Mouse (Mus musculus): ENCODE measurements around the gene Vmn1r49. TPM values are rescaled to one million over a fixed set of nuclear protein-coding genes. Genes with fewer than 3 reads are reported as not detected.
"Not testable (repeated sequence)": the region's sequence is repeated elsewhere in the genome, so short reads cannot be mapped to it uniquely, and the experiment has no call there.

Vmn1r49 gene
- not detected in 2 replicates for total RNA-seq (2021)
- long read RNA-seq = 0 reads

- DNase-seq = no peak
Measured at GRCm38 (mm10) chr6:90078406-90078805, at the start of gene Vmn1r49. Vmn1r49 (minus strand) TSS chr6:90078506.

- DNase-seq = not testable (repeated sequence)
Measured at GRCm38 (mm10) chr6:90122296-90122695, 44.0 kb upstream of the Vmn1r49 start, which contains the start of gene Vmn1r51. Vmn1r51 (plus strand) TSS chr6:90122596.

- DNase-seq = no peak
Measured at GRCm38 (mm10) chr6:90101130-90101529, 22.8 kb upstream of the Vmn1r49 start, which contains the start of gene Vmn1r50. Vmn1r50 (plus strand) TSS chr6:90101430.

DNA sequence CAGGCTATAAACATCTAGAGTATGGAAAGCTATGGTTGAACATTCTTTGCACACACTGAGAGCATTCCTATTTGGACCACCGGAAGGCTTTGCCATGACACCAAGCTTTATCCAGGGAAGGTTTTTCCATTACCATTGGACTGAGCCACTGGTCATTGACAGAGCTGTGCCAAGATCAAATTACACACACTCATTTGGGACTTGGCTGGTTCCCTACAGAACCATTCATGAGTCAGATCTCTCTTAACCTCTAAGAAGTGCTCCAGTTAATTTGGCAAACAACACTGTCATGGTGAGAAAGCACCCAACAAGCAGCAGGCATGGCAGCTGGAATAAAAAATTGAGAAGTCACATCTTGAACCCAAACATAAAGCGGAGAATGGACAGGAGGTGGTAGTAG lies 22.3 kb upstream of the Vmn1r49 start:
- no peak for DNase-seq

DNA sequence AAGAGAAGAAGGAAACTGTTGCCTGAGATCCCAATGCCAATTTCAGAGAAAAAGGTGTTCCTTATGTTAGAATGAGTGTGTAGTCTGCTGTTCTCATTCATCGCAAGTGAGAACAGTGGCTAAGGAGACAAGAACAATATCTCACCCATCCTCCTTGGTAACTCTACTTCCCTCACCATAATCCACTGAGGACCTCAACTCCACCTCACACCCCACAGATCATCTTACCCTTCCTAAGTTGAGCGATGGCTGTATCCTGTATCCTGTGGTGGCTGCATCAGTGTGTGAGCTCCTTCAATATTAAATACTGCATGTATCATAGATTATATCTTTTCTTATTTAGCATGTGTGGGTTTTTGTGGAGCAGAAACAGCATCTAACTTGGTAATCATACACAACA lies 41.6 kb downstream of the Vmn1r49 start, which contains the start of gene Vmn1r48:
Gene Vmn1r48 (minus strand): TSS at position 101 of the 400 bp plus-strand sequence.
- not testable (repeated sequence) for DNase-seq

Other genes with a start within 250 kb of the Vmn1r49 start
- gene Vmn1r42, start 202.1 kb downstream of the Vmn1r49 start, total RNA-seq (2021) = not detected in 2 replicates
- gene Vmn1r43, start 202.1 kb downstream of the Vmn1r49 start, total RNA-seq (2021) = not detected in 2 replicates
- not detected in 2 replicates for gene Vmn1r44, start 194.8 kb downstream of the Vmn1r49 start, total RNA-seq (2021)
- gene Vmn1r45, start 137.9 kb downstream of the Vmn1r49 start, total RNA-seq (2021) = not detected in 2 replicates
- not detected in 2 replicates for gene Vmn1r46, start 109.2 kb downstream of the Vmn1r49 start, total RNA-seq (2021)
- gene Vmn1r47, start 62.4 kb downstream of the Vmn1r49 start, total RNA-seq (2021) = not detected in 2 replicates
- gene Vmn1r48, start 41.7 kb downstream of the Vmn1r49 start, total RNA-seq (2021) = not detected in 2 replicates
- not detected in 2 replicates for gene Vmn1r50, start 22.9 kb upstream of the Vmn1r49 start, total RNA-seq (2021)
- not detected in 2 replicates for gene Vmn1r51, start 44.1 kb upstream of the Vmn1r49 start, total RNA-seq (2021)
- gene Vmn1r52, start 96.3 kb upstream of the Vmn1r49 start, total RNA-seq (2021) = not detected in 2 replicates
- not detected in 2 replicates for gene V1ra8, start 124.3 kb upstream of the Vmn1r49 start, total RNA-seq (2021)
- not detected in 2 replicates for gene Vmn1r53, start 145.9 kb upstream of the Vmn1r49 start, total RNA-seq (2021)
- not detected in 2 replicates for gene Vmn1r54, start 167.8 kb upstream of the Vmn1r49 start, total RNA-seq (2021)
- gene BC048671, start 222.7 kb upstream of the Vmn1r49 start, total RNA-seq (2021) = not detected in 2 replicates
- not detected in 2 replicates for gene Chst13, start 246.7 kb upstream of the Vmn1r49 start, total RNA-seq (2021)